Mouse (Mus musculus) brain, embryonic 14.5 days (tissue): Measurements from ENCODE around the gene Ttll1.

Experiments
- CTCF ChIP-seq: fragments of 200-500 bp; IDR thresholded peaks from 2 replicates; pipeline ENCODE4 v1.5.1; 2012; ENCODE audit warnings: inconsistent platforms, mild to moderate bottlenecking, moderate library complexity, borderline replicate concordance; ENCODE audit not compliant: insufficient read depth, insufficient read length; ENCODE audit errors: extremely low read depth
- POLR2A ChIP-seq: fragments of 200-500 bp; IDR thresholded peaks from 2 replicates; pipeline ENCODE4 v1.6.1; 2012; ENCODE audit warnings: mild to moderate bottlenecking, inconsistent platforms, borderline replicate concordance; ENCODE audit not compliant: poor library complexity, insufficient read depth, insufficient read length, severe bottlenecking; ENCODE audit errors: extremely low read depth

DNA sequence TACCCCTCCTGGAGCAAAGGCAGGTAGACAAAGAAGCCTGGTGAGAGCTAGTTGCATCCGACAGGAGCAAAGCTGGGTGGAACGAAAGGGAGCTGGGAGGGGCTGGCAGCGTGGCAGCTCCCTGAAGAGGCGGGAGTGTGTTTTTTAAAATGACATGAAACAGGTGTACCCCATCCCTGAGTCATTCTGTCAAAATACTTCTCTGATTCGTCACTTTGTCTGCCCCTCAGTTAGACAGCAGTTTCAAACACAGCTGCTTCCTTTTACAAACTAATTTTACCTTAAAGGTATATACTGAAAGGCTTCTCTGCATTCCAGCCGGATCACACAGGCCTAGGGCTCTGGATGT lies 16.1 kb downstream of the Ttll1 start:
- TF ChIP-seq POLR2A, result no peak
- no peak for TF ChIP-seq CTCF
